Mouse (Mus musculus) limb, embryonic 12.5 days (tissue): ENCODE measurements around the gene Tbl3. TPM values are rescaled to one million over a fixed set of nuclear protein-coding genes. Genes with fewer than 3 reads are reported as not detected.

Experiments used
- ATAC-seq: fragments of 200-750 bp; cut with Nextera tagmentation; 2 replicates; pipeline ENCODE4 v1.8.0; 2017; ENCODE audit warnings: low read depth, moderate TSS enrichment; ENCODE audit not compliant: insufficient number of reproducible peaks, insufficient read depth, low FRiP score, low TSS enrichment
- H3K27ac ChIP-seq: fragments of 300-500 bp; sonication (generic); 2 replicates; pipeline ENCODE4 v1.5.1; 2016; ENCODE audit warnings: mild to moderate bottlenecking, moderate library complexity
- H3K27me3 ChIP-seq: fragments of 300-500 bp; sonication (generic); 2 replicates; pipeline ENCODE4 v1.6.1; 2016; ENCODE audit warnings: mild to moderate bottlenecking, moderate library complexity
- H3K36me3 ChIP-seq: fragments of 300-500 bp; sonication (generic); 2 replicates; pipeline ENCODE4 v1.6.1; 2016; ENCODE audit warnings: mild to moderate bottlenecking, moderate library complexity
- H3K4me1 ChIP-seq: fragments of 300-500 bp; sonication (generic); replicated peaks from 2 replicates; pipeline ENCODE4 v1.6.1; 2016
- H3K4me2 ChIP-seq: fragments of 300-500 bp; sonication (generic); 2 replicates; pipeline ENCODE4 v1.6.1; 2016; ENCODE audit warnings: mild to moderate bottlenecking, moderate library complexity
- H3K4me3 ChIP-seq: fragments of 300-500 bp; sonication (generic); replicated peaks from 2 replicates; pipeline ENCODE4 v1.5.1; 2016; ENCODE audit warnings: mild to moderate bottlenecking
- H3K9ac ChIP-seq: fragments of 300-500 bp; sonication (generic); replicated peaks from 2 replicates; pipeline ENCODE4 v1.6.1; 2016; ENCODE audit warnings: mild to moderate bottlenecking, moderate library complexity
- H3K9me3 ChIP-seq: fragments of 300-500 bp; sonication (generic); 2 replicates; pipeline ENCODE4 v1.6.1; 2016; ENCODE audit warnings: mild to moderate bottlenecking, moderate library complexity
- WGBS: fragments of 180-500 bp; shearing (Covaris S2); methylation state at CpG from one replicate; pipeline ENCODE4 v1.1.7; 2016; 5-methylcytosine and 5-hydroxymethylcytosine counted together
- polyA plus RNA-seq: library from polyadenylated mRNA; unstranded; fragments of >200 nt; fragmentation: Nextera tagmentation; extraction: Ambion mirVana; gene quantifications from 2 replicates; pipeline ENCODE4 v1.2.1, GENCODE M21; 2016

Tbl3 gene
- polyA plus RNA-seq, 1 experiment from 2014 or later: 103 TPM

- Histone ChIP-seq H3K4me3 (peak overlapping the region; percentile 64), H3K9me3 (no peaks in the 10 kb centered on the region), H3K9ac (peak overlapping the region; percentile 73; the same call in 1 of the 2 replicates), H3K36me3 (peaks cover 23% of the 10 kb centered on the region; the same call in 1 of the 2 replicates), H3K4me2 (peak overlapping the region; percentile 91), H3K27me3 (0 out of 2 replicates have a peak, but pooled peaks cover 3% of the 10 kb centered on the region), H3K4me1 (peaks cover 10% of the 10 kb centered on the region), H3K27ac (no peak overlapping the region)
- 26% methylated on average over 8 of the region's 8 CpGs for WGBS
- no peak for ATAC-seq
Observed at GRCm38 (mm10) chr17:24737135-24737810, 29.8 kb upstream of the Tbl3 start.

DNA sequence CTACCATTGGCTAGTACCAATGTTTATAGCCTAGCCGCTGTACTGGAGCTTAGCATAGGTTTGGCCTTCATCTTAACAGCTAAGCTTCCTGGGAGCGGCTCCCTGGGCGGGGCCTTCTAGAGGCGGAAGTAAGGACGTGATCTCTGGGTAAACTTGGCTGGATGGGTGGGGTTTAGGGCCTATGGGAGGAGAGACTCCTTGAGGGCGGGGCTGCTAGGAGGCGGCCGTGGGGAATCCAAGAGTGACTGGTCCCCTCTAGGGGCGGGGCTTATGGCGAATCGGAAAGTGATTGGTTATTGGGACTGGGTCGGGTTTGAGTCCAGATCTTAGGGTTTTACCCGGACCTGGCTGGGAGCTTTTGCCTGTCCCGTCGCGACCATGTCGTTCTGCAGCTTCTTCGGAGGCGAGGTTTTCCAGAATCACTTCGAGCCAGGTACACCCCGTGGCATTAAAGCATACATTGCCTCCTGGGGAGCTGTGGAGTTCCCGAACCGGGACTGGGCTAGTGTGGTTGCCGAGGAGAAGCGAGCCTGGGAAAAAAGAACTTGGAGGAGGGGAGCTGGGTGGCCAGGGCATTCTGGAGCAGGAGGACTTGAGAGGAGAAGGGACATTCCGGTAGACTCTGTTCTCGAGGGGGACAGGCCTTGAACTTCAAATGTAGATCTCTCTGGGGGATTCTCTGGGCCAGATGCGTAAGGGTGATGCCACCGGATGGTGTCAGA, 29.0 kb upstream of the Tbl3 start, which contains the start of gene Msrb1:
Gene Msrb1 (plus strand): TSS at position 313 of the 722 bp plus-strand sequence.
- peak; percentile 94 for ATAC-seq
- Histone ChIP-seq H3K9me3 (no peaks in the 10 kb centered on the region), H3K36me3 (peaks cover 16% of the 10 kb centered on the region; the same call in 1 of the 2 replicates), H3K4me2 (peak within 1 kb of the TSS; percentile 91), H3K9ac (peak within 1 kb of the TSS; percentile 73), H3K4me1 (peaks cover 10% of the 10 kb centered on the region), H3K27me3 (0 out of 2 replicates have a peak, but pooled peaks cover 11% of the 10 kb centered on the region), H3K27ac (peak within 1 kb of the TSS; percentile 62; the same call in 1 of the 2 replicates), H3K4me3 (peak within 1 kb of the TSS; percentile 64)
- WGBS: 2% methylated on average over 29 of the region's 29 CpGs

- Histone ChIP-seq H3K27ac (no peak overlapping the region), H3K36me3 (peaks cover 10% of the 10 kb centered on the region; the same call in 1 of the 2 replicates), H3K9ac (no peak overlapping the region), H3K27me3 (0 out of 2 replicates have a peak, but pooled peaks cover 11% of the 10 kb centered on the region), H3K4me3 (no peak overlapping the region), H3K4me2 (no peak overlapping the region), H3K9me3 (no peaks in the 10 kb centered on the region), H3K4me1 (peaks cover 10% of the 10 kb centered on the region)
- WGBS: 90% methylated on average over 7 of the region's 7 CpGs
- ATAC-seq: no peak
Observed at GRCm38 (mm10) chr17:24735446-24735845, 28.0 kb upstream of the Tbl3 start.

DNA sequence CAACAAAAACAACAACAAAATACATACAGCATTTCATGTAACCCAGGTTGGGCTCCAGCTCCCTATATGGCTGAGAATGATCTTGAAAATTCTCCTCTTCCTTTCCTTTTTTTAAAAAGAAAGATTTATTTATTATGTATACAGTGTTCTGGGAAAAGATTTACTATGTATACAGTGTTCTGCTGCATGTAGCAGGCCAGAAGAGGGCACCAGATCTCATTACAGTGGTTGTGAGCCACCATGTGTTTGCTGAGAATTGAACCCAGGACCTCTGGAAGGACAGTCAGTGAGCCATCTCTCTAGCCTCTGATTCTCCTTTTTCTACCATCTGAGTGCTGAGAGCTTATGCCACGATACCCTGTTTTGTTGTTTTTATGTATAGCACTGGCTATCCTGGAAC, 27.1 kb upstream of the Tbl3 start:
- 0 out of 2 replicates have a peak, but pooled peaks cover 11% of the 10 kb centered on the region for H3K27me3 ChIP-seq
- no peak overlapping the region for H3K4me2 ChIP-seq
- no peaks in the 10 kb centered on the region for H3K9me3 ChIP-seq
- H3K36me3 ChIP-seq: 0 out of 2 replicates have a peak, but pooled peaks cover 1% of the 10 kb centered on the region
- no peak overlapping the region for H3K9ac ChIP-seq
- H3K27ac ChIP-seq: no peak overlapping the region
- 76% methylated on average over 1 of the region's 1 CpGs for whole genome bisulfite sequencing
- H3K4me3 ChIP-seq: no peak overlapping the region
- H3K4me1 ChIP-seq: peaks cover 10% of the 10 kb centered on the region
- ATAC-seq: no peak

DNA sequence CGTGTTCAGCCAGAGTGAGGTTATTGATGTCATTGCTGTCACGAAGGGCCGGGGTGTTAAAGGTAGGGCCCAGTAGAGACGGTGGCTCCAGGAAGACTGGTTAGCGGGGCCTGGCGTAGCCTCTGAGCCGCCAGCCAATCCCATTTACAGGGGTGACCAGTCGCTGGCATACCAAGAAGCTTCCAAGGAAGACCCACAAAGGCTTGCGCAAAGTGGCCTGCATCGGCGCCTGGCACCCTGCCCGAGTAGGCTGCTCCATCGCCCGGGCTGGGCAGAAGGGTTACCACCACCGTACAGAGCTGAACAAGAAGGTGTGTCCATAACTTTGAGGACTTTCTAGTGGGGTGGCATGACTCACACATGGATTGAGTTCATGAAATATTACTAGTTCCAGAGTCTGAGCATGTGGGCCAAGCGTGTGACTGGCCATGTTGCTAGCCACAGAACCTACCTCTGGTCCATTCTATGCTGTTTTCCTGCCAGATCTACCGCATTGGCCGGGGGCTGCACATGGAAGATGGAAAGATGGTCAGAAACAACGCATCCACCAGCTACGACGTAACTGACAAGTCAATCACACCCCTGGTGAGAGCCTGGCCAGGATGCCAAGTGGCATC, 26.1 kb upstream of the Tbl3 start:
- Histone ChIP-seq H3K4me1 (peaks cover 10% of the 10 kb centered on the region), H3K36me3 (no peaks in the 10 kb centered on the region), H3K9ac (peak overlapping the region; percentile 34; the same call in 1 of the 2 replicates), H3K4me3 (no peak overlapping the region), H3K4me2 (no peak overlapping the region), H3K9me3 (no peaks in the 10 kb centered on the region), H3K27me3 (peaks cover 13% of the 10 kb centered on the region; the same call in 1 of the 2 replicates), H3K27ac (no peak overlapping the region)
- no peak for ATAC-seq
- WGBS: 90% methylated on average over 21 of the region's 21 CpGs

- ATAC-seq: no peak
- peaks cover 14% of the 10 kb centered on the region; the same call in 1 of the 2 replicates for H3K27me3 ChIP-seq
Observed at GRCm38 (mm10) chr17:24732233-24732935, 24.9 kb upstream of the Tbl3 start.

GRCm38 (mm10) chr17:24730787-24731186, 23.3 kb upstream of the Tbl3 start:
- 81% methylated on average over 14 of the region's 14 CpGs for WGBS
- no peak for ATAC-seq
- Histone ChIP-seq H3K9me3 (no peaks in the 10 kb centered on the region), H3K4me1 (no peaks in the 10 kb centered on the region), H3K27me3 (peaks cover 14% of the 10 kb centered on the region; the same call in 1 of the 2 replicates), H3K27ac (no peak overlapping the region), H3K9ac (no peak overlapping the region), H3K36me3 (no peaks in the 10 kb centered on the region), H3K4me3 (no peak overlapping the region), H3K4me2 (no peak overlapping the region)

More at GRCm38 (mm10) chr17:24732233-24732935, 24.9 kb upstream of the Tbl3 start:
- Histone ChIP-seq H3K4me2 (no peak overlapping the region), H3K9ac (no peak overlapping the region), H3K27ac (no peak overlapping the region), H3K4me1 (peaks cover 6% of the 10 kb centered on the region), H3K9me3 (no peaks in the 10 kb centered on the region), H3K36me3 (no peaks in the 10 kb centered on the region), H3K4me3 (no peak overlapping the region)
- WGBS: 79% methylated on average over 12 of the region's 12 CpGs

GRCm38 (mm10) chr17:24729067-24729466, 21.6 kb upstream of the Tbl3 start:
- Histone ChIP-seq H3K4me2 (no peak overlapping the region), H3K27me3 (peaks cover 14% of the 10 kb centered on the region; the same call in 1 of the 2 replicates), H3K9ac (no peak overlapping the region), H3K4me3 (no peak overlapping the region), H3K27ac (no peak overlapping the region), H3K4me1 (no peaks in the 10 kb centered on the region), H3K36me3 (no peaks in the 10 kb centered on the region), H3K9me3 (no peaks in the 10 kb centered on the region)
- WGBS: 83% methylated on average over 6 of the region's 6 CpGs
- no peak for ATAC-seq

DNA sequence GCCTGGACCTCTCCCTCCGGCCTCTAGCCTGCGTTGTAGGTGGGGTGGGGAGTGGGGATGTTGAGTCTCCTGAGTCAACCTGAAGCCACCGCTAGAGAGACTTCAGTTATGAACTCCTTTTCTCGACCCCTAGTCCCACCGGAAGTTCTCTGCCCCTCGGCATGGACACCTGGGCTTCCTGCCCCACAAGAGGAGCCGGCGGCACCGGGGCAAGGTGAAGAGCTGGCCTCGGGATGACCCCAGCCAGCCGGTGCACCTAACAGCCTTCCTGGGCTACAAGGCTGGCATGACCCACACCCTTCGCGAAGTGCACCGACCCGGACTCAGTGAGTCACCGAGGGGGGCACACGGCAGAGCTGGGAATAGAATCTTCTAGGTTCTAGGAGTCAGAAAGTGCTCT, 20.7 kb upstream of the Tbl3 start:
- no peak for ATAC-seq
- H3K9me3 ChIP-seq: no peaks in the 10 kb centered on the region
- H3K4me1 ChIP-seq: peaks cover 5% of the 10 kb centered on the region
- H3K36me3 ChIP-seq: no peaks in the 10 kb centered on the region
- WGBS: 69% methylated on average over 17 of the region's 17 CpGs
- no peak overlapping the region for H3K4me3 ChIP-seq
- H3K27me3 ChIP-seq: peaks cover 14% of the 10 kb centered on the region; the same call in 1 of the 2 replicates
- H3K9ac ChIP-seq: no peak overlapping the region; the same call in 1 of the 2 replicates
- no peak overlapping the region for H3K27ac ChIP-seq
- no peak overlapping the region for H3K4me2 ChIP-seq

DNA sequence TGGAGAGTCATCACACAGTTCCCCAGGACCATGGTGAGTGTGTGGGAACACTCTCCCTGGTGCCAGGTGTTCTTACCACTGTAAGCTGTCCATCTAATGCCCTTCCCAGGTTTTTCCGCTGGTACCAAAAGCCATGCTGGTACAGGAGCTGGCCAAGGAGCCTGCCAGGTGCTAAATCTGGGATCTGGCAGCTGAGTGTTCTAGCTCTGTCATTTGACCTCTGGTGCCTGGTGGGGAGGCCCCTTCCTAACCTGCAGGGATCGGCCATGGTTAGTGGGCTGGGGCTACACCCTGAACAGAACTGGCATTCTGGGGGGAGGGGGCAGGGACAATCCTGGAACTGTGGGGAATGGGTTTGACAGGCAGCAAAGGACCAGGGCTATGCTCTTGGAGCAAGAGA, 20.2 kb upstream of the Tbl3 start, which contains the start of gene Rpl3l:
Gene Rpl3l (plus strand): TSS at position 203 of the 400 bp plus-strand sequence.
- Histone ChIP-seq H3K27me3 (peaks cover 14% of the 10 kb centered on the region; the same call in 1 of the 2 replicates), H3K36me3 (peaks cover under 1% of the 10 kb centered on the region), H3K4me3 (no peak within 1 kb of the TSS), H3K4me2 (no peak within 1 kb of the TSS), H3K4me1 (peaks cover 10% of the 10 kb centered on the region), H3K9me3 (no peaks in the 10 kb centered on the region), H3K9ac (no peak within 1 kb of the TSS; the same call in 1 of the 2 replicates), H3K27ac (no peak within 1 kb of the TSS)
- 58% methylated on average over 2 of the region's 2 CpGs for WGBS
- no peak for ATAC-seq
